Mouse (Mus musculus) lung, adult 2 months (tissue): Measurements from ENCODE around the gene Disp1.

ENCODE experiments used
- CTCF ChIP-seq: fragments of 200-500 bp; IDR thresholded peaks from 2 replicates; pipeline ENCODE4 v1.5.1; 2011; ENCODE audit warnings: mild to moderate bottlenecking, low read length, control low read depth; ENCODE audit not compliant: insufficient read depth
- POLR2A ChIP-seq: fragments of 200-500 bp; IDR thresholded peaks from 2 replicates; pipeline ENCODE4 v1.6.1; 2011; ENCODE audit warnings: low read depth, mild to moderate bottlenecking, control low read depth, low read length, borderline replicate concordance; ENCODE audit errors: extremely low read depth

DNA sequence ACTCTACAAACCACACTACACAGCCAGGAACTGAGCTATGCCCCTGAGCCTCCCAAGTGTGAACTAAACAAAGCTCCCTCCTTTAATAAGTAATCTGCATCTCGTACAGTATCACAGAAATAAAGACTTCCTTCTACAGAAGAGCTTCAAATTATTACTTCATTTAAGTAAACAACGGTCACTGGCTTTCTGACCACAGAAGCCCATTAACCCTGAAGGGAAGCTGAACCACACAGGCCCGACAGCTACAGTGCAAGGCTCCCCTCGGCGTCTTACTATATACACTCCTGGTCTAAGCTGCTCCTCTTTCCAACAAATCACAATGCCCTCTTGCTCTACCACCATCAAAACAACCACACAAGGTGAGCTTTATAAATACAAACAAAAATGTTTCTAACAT, 50.2 kb downstream of the Disp1 start:
- TF ChIP-seq POLR2A (no peak), CTCF (no peak)
